Mouse (Mus musculus): ENCODE data around the gene Matn3. TPM values are rescaled to one million over a fixed set of nuclear protein-coding genes. Genes with fewer than 3 reads are reported as not detected.

Gene Matn3
- polyA plus RNA-seq (2015; fragmentation: Nextera tagmentation; extraction: Ambion mirVana) = 2.8 TPM in 2 replicates

DNA sequence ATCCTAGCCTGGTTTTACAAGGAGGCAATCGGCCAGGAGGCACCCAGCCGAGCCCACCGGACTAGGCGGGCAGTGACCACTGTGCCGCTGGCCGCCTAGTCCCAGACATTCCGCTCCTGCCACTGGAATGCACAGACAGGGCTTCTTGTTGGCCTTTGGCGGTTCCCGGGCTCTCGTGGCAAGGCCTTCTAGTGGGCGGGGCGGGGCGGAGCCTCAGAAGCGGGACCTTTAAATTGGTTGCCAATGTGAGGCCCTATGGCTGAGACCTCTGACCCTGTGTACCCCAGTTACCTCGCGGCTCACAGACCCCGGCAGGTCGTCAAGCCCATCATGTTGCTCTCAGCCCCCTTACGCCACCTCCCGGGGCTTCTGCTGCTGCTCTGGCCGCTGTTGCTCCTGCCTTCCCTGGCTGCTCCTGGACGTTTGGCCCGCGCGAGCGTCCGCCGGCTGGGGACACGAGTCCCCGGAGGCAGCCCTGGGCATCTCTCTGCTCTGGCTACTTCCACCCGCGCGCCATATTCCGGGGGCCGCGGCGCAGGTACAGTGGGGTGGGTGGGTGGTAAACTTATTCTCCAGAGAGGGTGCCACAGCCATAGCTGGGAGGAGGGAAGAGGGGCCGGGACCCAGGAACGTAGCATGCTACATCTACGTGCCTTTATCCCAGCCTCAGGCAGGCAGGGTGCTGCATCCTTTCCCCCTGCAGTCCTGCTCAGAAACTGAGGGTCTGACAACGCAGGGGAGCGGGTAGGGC lies at the start of gene Matn3:
Matn3 (plus strand) TSS at position 216 of the 751 bp plus-strand sequence.
- Histone ChIP-seq H3K9me3 (no peaks in the 10 kb centered on the region), H3K4me2 (peak within 1 kb of the TSS; percentile 97), H3K36me3 (no peaks in the 10 kb centered on the region), H3K4me1 (peaks cover 15% of the 10 kb centered on the region), H3K4me3 (peak within 1 kb of the TSS; percentile 48), H3K27me3 (peaks cover 9% of the 10 kb centered on the region; the same call in 1 of the 2 replicates), H3K9ac (peak within 1 kb of the TSS; percentile 50), H3K27ac (no peak within 1 kb of the TSS)
- WGBS = 1% methylated on average over 42 of the region's 42 CpGs
- peak; percentile 77 for ATAC-seq (ENCODE audit: borderline replicate concordance, extremely low read depth, low FRiP score, low TSS enrichment)

DNA sequence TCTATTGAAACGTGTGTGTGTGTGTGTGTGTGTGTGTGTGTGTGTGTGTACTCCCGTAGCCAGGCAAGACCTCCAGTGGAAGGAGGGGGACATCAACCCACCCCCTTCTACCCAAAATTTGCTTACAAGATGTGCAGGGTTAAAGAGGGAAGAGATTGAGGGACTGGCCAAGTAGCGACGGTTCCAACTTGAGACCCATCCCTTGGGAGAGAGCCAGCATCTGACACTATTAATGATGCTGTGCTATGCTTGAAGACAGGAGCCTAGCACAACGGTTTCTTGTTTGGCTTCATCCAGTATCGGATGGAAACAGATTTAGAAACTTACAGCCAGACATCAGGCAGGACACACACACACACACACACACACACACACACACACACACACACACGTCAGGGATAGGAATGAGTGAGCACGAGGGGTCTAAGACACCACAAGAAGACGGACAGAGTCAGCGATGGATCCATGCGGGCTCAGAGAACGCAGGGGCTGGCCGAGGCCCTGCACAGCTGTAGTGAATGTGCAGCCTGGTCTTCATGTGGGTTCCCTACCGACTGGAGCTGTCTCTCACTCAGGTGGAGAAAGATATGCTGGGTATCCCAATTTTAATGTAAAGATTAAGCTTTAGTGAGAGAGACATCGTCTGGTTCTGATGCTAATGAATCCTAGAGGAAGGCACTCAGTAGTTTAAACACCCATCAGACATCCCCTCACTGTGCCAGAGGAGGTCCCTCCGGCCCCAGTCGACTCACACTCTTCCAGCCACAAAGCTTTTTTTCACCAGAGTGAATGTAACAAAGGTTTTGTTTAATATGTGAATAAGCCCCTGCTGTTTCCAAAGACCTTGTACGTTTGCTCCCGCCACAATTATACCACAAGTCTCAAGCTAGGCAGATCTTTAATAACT lies 48.6 kb upstream of the Matn3 start:
- ATAC-seq (ENCODE audit: borderline replicate concordance, extremely low read depth, low FRiP score, low TSS enrichment) = no peak

DNA sequence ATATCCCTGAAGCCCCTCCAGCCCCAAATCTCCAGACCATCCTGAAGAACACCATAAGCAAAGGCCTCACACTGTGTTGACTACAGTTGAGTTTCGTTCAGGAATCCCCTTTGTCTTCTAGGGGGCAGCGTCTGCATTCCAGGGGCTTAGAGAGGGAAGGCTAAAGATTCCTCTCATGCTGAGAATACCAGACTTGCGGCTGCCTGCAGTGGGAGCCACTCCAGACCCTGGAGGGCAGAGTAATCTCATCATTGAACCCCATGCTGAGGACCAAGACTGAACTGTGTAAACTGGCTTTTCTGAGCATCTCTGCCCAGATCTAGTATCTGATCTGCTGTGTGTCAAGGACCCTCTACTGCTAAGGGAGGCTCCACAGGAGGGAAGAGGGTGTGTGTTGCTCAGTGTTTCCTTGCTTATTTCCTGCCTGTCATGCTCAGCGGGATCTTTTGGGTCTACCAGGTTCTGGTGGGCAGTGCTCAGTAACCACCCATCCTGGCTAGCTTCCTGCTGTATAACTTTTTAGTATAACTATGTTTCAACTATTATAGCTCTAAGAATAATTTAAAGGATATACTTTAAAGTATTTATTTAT lies 47.5 kb upstream of the Matn3 start:
- Histone ChIP-seq H3K4me1 (peaks cover 20% of the 10 kb centered on the region), H3K4me3 (no peak overlapping the region), H3K9me3 (no peaks in the 10 kb centered on the region), H3K9ac (no peak overlapping the region), H3K27ac (no peak overlapping the region), H3K36me3 (no peaks in the 10 kb centered on the region), H3K4me2 (no peak overlapping the region), H3K27me3 (no peaks in the 10 kb centered on the region)
- ATAC-seq (ENCODE audit: borderline replicate concordance, extremely low read depth, low FRiP score, low TSS enrichment) = no peak
- 27% methylated on average over 4 of the region's 4 CpGs for WGBS

More for the DNA sequence above, 48.6 kb upstream of the Matn3 start:
- Histone ChIP-seq H3K9ac (no peak overlapping the region), H3K9me3 (no peaks in the 10 kb centered on the region), H3K4me2 (no peak overlapping the region), H3K4me3 (no peak overlapping the region), H3K36me3 (no peaks in the 10 kb centered on the region), H3K27me3 (no peaks in the 10 kb centered on the region), H3K27ac (no peak overlapping the region), H3K4me1 (peaks cover 20% of the 10 kb centered on the region)
- WGBS = 52% methylated on average over 19 of the region's 19 CpGs

DNA sequence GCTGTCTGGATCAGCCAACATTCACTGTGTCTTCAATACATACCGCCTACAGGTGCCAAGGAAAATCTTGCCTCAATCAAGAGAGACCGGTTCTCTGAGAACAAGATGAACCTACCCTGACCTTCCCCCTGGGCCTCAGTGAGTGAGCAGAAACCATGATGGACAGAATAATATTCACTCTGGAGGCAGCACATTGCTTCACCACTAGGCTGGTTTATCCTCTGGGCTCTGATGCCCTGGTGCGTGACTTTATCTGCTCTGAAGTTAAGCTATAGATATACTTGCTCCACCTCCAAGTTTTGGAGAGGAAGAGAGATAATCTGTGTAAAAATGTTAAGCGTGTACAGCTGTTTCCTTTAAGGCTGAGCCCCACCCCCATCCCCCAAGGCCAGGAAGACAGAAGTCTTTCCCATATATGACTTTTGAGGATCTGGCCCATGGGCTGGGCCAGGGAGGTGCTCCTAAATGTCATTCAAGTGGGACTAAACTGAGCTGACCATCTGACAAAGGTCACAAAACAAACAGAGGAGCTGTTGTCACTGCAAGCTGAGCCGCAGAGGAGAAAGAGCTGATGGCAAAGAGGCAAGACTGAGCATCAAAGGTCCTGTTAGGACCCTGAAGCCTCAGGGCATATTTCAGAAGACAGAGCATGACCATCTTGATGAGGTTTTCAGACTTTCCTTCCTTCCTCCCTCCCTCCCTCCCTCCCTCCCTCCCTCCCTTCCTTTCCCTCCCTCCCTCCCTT lies 46.6 kb upstream of the Matn3 start:
- H3K36me3 ChIP-seq = no peaks in the 10 kb centered on the region
- H3K4me3 ChIP-seq = no peak overlapping the region
- peaks cover 20% of the 10 kb centered on the region for H3K4me1 ChIP-seq
- no peak overlapping the region for H3K9ac ChIP-seq
- 0 out of 2 replicates have a peak, but pooled peaks have one; percentile 7 for ATAC-seq (ENCODE audit: borderline replicate concordance, extremely low read depth, low FRiP score, low TSS enrichment)
- WGBS = 25% methylated on average over 5 of the region's 5 CpGs
- no peak overlapping the region for H3K27ac ChIP-seq
- H3K4me2 ChIP-seq = no peak overlapping the region
- no peaks in the 10 kb centered on the region for H3K27me3 ChIP-seq
- H3K9me3 ChIP-seq = no peaks in the 10 kb centered on the region

DNA sequence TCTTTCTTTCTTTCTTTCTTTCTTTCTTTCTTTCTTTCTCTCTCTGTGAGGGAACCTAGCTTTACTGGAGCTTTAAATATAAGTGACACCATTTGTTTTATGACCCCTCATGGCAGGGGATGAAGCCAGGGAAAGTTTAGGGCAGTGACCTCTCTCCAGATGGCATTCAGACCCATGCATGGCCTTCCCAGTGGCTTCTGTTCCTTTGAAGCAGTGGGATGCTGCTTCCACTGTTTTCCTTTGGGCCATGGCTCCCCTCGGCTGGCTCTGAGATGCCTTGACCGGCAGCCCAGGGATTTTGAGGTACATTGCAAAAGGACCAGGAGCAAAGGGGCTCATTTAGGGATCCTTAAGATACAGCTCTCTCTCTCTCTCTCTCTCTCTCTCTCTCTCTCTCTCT lies 45.8 kb upstream of the Matn3 start:
- no peak for ATAC-seq (ENCODE audit: borderline replicate concordance, extremely low read depth, low FRiP score, low TSS enrichment)
- Histone ChIP-seq H3K4me1 (peaks cover 20% of the 10 kb centered on the region), H3K36me3 (no peaks in the 10 kb centered on the region), H3K27me3 (no peaks in the 10 kb centered on the region), H3K27ac (no peak overlapping the region), H3K4me3 (no peak overlapping the region), H3K9me3 (no peaks in the 10 kb centered on the region), H3K9ac (no peak overlapping the region), H3K4me2 (no peak overlapping the region)
- WGBS = 25% methylated on average over 2 of the region's 2 CpGs

DNA sequence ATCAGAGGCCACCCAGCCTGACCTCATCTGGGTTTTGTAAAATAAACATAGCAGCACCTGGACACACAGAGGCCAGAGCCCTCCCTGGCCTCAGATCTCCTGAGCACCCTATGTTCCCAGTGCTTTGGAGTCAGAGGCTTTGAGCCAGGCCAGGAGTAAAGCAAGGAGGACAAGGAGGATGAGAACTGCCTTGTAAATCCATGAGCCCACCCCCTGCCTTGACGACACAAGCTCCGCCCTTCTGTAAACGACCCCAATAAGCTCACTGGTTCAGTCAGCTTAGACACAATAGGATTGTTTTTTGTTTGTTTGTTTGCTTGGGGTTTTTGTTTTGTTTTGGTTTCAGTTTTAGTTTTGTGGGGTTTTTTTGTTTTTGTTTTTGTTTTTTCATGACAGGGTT lies 45.2 kb upstream of the Matn3 start:
- Histone ChIP-seq H3K27ac (no peak overlapping the region), H3K36me3 (no peaks in the 10 kb centered on the region), H3K4me2 (no peak overlapping the region), H3K4me3 (no peak overlapping the region), H3K9ac (no peak overlapping the region), H3K4me1 (peaks cover 20% of the 10 kb centered on the region), H3K9me3 (no peaks in the 10 kb centered on the region), H3K27me3 (no peaks in the 10 kb centered on the region)
- 39% methylated on average over 3 of the region's 3 CpGs for WGBS
- ATAC-seq (ENCODE audit: borderline replicate concordance, extremely low read depth, low FRiP score, low TSS enrichment) = no peak

DNA sequence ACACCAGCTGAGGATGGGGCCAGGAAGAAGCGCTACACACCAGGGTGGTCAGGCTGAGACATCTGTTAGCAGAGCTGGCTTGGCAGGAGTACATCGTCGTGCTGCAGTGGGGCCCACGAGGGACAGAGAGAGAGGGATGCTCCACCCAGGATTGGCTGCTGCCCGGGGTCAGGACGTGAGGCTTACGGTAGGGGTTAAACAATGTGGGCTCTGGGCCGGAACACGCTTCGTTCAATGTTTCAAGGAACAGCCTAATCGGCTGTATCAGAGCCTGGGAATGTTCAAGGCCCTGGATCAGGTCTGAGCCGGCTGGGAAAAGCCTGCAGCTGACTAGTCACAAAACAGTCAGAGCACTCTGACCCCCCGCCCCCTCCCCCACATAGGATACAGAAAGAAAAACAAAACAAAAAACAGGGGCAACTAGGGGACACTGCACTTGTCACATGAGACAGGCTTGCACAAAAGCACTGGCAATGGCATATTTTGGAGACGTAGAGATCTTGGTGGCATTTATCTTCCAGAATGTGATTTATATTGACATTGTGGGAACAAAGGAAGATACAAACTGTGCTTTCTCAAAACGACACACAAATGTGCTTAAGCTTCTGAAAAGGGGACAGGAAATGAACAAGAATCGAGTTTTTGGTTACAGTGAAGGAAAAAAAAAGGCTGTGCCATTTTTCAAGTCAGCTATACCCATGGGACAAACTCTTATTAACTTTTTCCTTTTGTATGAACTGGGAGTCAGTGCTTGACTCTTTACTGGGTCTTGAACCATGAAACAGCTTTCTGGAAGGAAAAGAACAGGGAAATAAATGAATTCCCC lies 34.7 kb upstream of the Matn3 start:
- Histone ChIP-seq H3K27me3 (no peaks in the 10 kb centered on the region), H3K9ac (no peak overlapping the region), H3K36me3 (no peaks in the 10 kb centered on the region), H3K27ac (peak overlapping the region; percentile 67), H3K4me3 (no peak overlapping the region), H3K4me2 (no peak overlapping the region), H3K4me1 (peaks cover 35% of the 10 kb centered on the region), H3K9me3 (no peaks in the 10 kb centered on the region)
- peak; percentile 81 for ATAC-seq (ENCODE audit: borderline replicate concordance, extremely low read depth, low FRiP score, low TSS enrichment)
- 18% methylated on average over 16 of the region's 16 CpGs for WGBS

DNA sequence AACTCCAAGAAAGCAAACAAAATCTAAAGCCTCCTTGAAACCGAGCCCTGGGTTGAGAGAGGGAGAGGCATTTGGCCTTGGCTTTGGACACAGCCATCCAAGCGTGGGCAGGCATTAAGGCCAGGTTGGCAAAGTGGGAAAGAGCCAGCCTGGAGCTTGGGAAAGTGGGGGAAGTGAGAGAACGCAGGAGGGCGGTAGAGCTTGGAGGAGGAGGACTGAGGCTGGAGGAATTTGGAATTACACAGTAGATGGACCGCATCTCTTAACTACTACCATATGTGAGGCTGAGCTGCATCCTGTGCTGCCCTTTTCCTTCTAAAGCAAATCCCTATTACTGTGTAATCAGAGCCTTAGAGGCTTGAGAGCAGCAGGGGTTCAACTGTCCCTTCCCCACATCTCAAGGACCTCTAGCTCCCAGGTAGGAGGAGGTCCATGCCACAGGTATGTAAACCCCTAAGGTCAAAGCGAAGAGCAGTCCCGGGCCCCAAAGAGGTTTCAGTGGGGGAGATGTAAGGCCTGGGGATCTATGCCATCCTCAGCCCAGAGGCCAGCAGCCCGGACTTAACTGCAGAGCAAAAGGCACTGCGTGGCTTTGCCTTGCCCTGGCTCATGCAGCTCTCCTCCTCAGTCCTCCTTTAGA lies 33.9 kb upstream of the Matn3 start:
- no peak overlapping the region for H3K9ac ChIP-seq
- no peaks in the 10 kb centered on the region for H3K36me3 ChIP-seq
- 53% methylated on average over 9 of the region's 9 CpGs for WGBS
- H3K4me1 ChIP-seq = peaks cover 35% of the 10 kb centered on the region
- H3K27ac ChIP-seq = peak overlapping the region; percentile 67
- no peak for ATAC-seq (ENCODE audit: borderline replicate concordance, extremely low read depth, low FRiP score, low TSS enrichment)
- H3K4me2 ChIP-seq = no peak overlapping the region
- H3K4me3 ChIP-seq = no peak overlapping the region
- no peaks in the 10 kb centered on the region for H3K9me3 ChIP-seq
- no peaks in the 10 kb centered on the region for H3K27me3 ChIP-seq

DNA sequence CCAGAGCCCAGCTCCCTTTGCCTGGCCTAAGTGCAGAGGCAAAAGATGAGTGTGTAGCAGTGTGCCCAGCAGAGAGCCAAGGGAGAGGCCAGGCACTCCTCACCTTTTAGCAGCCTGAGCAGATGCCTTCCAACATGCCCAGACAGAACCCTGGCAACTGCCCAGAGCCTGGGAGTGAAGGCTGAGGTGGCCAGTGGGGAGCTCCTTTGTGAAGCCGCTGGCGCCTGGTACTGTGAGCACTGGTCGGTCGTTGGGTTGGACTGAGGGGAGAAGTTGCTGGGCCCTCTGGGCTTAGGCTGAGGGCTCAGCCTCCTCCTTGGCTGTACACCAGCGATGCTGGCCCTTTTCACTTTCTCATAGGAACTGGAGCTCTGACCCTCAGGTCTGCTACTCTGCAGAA lies 31.4 kb upstream of the Matn3 start:
- Histone ChIP-seq H3K27ac (peak overlapping the region; percentile 66), H3K4me3 (no peak overlapping the region), H3K9ac (0 out of 2 replicates have a peak overlapping the region, but pooled peaks have one; percentile 15), H3K36me3 (no peaks in the 10 kb centered on the region), H3K9me3 (no peaks in the 10 kb centered on the region), H3K27me3 (no peaks in the 10 kb centered on the region), H3K4me1 (peaks cover 42% of the 10 kb centered on the region), H3K4me2 (no peak overlapping the region)
- no peak for ATAC-seq (ENCODE audit: borderline replicate concordance, extremely low read depth, low FRiP score, low TSS enrichment)
- WGBS = 43% methylated on average over 5 of the region's 5 CpGs

DNA sequence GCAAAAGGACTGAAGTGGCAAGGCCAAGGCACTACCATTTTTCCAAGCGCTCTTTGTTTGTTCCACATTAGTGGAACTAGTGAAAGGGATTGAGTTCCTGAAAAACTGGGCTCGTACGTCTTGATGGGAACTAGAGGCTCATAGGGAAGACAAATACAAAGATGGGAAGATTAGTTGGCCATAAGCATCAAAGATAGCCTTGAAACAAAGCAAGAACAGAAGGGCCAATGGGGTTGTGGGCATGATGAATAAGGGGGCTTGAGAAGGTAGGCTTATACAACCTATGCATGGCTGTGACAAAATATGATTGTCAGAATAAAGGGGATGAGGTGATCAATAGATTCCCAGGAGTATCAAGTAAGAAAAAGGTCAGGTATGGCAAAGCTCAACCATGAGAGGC lies 28.5 kb upstream of the Matn3 start:
- 92% methylated on average over 3 of the region's 3 CpGs for WGBS
- H3K9ac ChIP-seq = no peak overlapping the region
- peaks cover 32% of the 10 kb centered on the region for H3K4me1 ChIP-seq
- H3K4me3 ChIP-seq = no peak overlapping the region
- H3K36me3 ChIP-seq = no peaks in the 10 kb centered on the region
- no peak overlapping the region for H3K27ac ChIP-seq
- no peaks in the 10 kb centered on the region for H3K9me3 ChIP-seq
- no peak overlapping the region for H3K4me2 ChIP-seq
- ATAC-seq (ENCODE audit: borderline replicate concordance, extremely low read depth, low FRiP score, low TSS enrichment) = no peak
- H3K27me3 ChIP-seq = no peaks in the 10 kb centered on the region
